Mouse (Mus musculus) stomach, postnatal 0 days (tissue): Measurements from ENCODE around the gene Aco1.

Experiments used
- CTCF ChIP-seq: IDR thresholded peaks from 2 replicates; pipeline ENCODE4 v1.5.1; 2016; ENCODE audit warnings: antibody characterized with exemption, low read depth, mild to moderate bottlenecking, moderate library complexity
- EP300 ChIP-seq: optimal IDR thresholded peaks from 2 replicates; pipeline ENCODE3; 2016; ENCODE audit warnings: antibody characterized with exemption

- TF ChIP-seq CTCF, result no peak
- TF ChIP-seq EP300, result no peak
These were observed 75.0 kb downstream of the Aco1 start for GRCm38 (mm10) chr4:40217910-40218309.
